Mouse (Mus musculus) heart, postnatal 4 days (tissue): ENCODE measurements around the gene Crtc1. TPM values are rescaled to one million over a fixed set of nuclear protein-coding genes. Genes with fewer than 3 reads are reported as not detected.
A peak's percentile ranks its signal among the peaks of the same experiment; 100 is the strongest.

Experiments used
- DNase-seq: peaks from one replicate; pipeline ENCODE4 v3.0.0; 2021
- total RNA-seq, 2 experiments: library from RNA; stranded (reverse); gene quantifications; 2 replicates each; pipeline ENCODE4 v1.2.3; 2021

Crtc1 gene
- 10 to 100 TPM; 12.8 to 15.4 TPM for total RNA-seq

DNA sequence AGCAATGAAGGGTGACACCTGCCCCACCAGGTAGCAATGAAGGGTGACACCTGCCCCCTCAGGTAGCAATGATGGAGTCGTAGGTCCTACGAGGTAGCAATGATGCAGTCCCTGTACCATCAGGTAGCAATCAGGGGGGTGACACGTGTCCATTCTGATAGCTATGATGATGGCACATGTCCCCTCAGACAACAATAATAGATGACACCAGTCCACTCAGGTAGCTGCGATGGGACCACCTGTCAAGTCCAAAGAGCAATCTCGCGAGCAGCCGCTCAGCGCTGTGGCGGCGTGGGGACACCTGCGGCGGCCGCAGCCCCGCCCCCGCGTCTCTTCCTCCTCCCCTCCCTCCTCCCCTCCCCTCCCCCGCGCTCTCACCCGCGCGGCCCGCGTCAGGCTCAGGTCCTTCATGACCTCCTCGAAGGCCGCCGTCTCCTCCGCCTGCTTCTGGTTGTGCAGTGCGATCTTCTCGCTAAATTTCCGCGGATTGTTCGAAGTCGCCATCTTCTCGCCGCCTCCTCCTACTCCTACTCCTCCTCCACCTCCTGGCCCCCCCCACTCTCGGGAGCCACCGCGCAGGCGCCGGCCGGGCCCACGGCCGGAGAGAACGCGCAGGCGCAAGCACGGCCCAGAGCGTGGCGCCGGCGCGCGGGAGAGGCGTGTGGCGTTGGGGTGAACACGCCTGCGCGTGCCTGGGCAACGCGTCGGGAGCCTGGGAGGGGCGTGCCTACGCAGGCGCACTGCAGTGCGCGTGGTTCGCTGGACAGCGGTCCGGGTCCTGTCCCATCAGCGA, at the start of gene Crtc1:
Crtc1 (minus strand) TSS at position 525 of the 793 bp plus-strand sequence.
- peak; percentile 99 for DNase-seq

DNA sequence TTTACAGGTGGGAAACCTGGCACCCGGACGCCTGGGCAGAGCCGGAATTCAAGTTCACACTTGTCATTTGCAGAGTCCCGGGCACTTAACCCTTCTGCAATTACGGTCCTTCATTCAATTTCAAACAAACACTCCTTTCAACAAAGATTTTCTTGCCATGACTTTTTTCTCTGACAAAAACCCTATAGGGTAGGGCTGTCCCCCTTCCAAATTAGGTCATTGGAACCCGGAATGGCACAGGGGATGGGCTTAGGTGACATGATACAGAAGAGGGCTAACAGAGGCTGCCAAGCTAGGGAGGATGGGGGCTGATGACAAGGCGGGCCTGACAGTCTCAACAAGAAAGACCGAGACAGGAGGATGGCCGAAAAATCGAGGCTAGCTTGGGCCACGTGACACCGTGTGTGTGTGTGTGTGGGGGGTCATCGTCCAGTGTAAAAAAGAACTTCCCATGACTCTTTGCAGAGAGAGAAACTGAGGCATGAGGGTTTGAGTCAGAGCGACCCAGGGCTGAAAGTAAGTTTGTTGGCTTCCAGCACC, 49.6 kb upstream of the Crtc1 start:
- no peak for DNase-seq

DNA sequence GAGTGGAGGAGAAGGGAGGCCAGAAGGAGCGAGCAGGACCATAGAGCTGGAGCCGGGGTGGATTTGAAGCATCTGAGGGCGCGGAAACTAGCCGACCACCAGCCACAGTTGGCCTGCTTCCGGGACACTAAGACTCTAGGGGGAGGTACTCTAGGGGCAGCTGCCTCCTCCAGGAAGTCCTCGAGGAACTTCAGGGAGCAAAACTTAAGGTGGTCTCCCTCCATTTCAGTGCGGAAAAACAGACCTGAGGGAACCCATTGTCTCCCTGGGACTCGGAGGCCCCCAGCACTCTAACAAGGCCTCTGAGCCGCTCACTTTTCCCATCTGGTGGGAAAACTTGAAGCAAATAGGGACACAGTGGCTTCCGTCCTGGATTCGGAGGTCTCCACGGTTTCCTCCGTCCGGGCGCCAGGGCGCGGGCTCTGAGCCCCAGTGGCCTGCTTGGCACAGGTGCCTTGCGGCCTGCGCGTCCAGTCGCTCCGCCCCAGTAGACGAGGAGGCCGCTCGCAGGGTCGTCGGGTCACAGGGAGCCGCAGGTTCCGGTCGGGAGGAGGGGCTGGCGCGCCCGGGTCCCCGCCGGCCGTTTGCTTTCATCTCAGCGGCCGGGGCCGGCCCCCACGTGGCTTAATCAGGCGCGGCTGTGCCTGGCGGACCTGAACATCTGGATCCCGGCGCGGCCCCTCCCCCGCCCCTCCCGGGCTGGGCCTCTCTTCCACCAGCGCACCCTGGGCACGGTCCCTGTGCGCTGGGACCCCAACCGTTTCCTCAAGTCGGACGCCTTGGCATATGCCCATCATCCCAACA, 48.8 kb upstream of the Crtc1 start:
- DNase-seq, result peak; percentile 24

GRCm38 (mm10) chr8:70486941-70487520, 47.7 kb upstream of the Crtc1 start, which contains the start of gene Tmem59l:
Gene Tmem59l (minus strand): TSS chr8:70487358.
- DNase-seq, result peak; percentile 5

DNA sequence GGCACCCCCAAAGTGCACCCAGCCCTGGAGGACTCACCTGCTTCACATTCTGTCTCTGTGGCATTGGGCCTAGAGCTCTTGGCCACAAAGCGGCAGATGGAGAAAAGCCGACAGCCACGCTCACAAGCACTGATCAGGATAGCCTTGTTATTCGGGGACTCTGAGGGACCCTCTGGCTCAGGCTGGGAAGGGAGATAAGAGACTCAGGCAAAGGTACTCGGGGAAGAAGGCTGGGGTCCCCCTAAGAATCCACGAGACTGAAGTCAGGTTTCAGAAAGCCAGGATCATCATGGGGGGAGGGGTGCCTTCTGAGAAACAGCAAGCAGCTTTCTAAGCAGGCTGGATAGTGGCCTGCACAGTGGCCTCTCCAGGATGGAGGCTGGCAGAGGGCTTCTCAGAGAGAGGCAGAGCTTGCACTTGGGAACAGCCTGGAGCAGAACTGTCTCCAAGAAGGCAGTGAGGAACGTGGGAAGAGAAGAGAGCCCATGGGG, 46.9 kb upstream of the Crtc1 start:
- DNase-seq, result no peak

GRCm38 (mm10) chr8:70482943-70483342, 43.6 kb upstream of the Crtc1 start:
- DNase-seq, result no peak

- DNase-seq, result no peak
Observed at GRCm38 (mm10) chr8:70481908-70482307, 42.5 kb upstream of the Crtc1 start.

- no peak for DNase-seq
Observed at GRCm38 (mm10) chr8:70477269-70477982, 38.0 kb upstream of the Crtc1 start.

DNA sequence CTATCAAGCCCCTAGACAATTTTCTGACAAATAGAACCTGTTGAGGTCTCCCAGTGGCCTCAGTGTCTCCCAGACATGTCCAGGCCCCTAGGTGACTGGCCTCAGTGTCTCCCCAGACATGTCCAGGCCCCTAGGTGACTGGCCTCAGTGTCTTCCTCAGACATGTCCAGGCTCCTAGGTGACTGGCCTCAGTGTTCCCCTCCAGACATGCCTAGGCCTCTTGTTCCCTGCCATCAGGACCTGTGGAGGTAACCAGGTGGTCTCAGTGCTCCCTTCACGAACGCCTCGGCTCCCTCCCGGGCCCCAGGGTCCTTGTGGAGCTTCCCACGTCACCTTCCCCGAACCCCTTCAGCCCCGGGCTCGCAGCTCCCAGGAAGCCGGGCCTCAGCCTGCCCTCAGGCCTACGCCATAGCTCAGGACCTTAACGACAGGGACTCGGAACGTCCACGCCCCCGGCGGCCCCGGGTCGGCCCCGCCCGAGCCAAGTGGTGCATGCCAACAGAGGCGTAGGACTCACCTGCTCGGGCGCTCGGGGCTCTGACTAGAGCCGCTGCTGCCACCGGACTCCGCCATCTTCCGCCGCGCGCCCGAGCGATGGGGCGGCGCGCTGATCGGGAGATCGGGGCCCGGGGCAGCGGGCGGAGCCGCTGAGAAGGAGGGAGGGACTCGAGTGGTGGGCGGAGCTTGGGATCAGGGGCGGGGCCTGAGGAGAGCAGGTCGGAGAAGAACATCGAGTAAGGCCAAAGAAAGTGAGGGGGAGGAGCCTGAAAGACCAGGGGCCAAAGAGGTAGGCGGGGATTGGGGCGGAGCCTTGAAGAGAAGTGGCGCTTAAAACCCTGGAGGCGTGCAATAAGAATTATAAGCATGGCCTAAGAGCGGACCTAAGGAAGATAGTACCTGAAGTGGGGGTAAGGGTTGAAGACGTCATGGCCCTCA, 37.2 kb upstream of the Crtc1 start, which contains the start of gene Klhl26:
Klhl26 (minus strand) TSS at position 636 of the 936 bp plus-strand sequence.
- DNase-seq, result peak; percentile 97

DNA sequence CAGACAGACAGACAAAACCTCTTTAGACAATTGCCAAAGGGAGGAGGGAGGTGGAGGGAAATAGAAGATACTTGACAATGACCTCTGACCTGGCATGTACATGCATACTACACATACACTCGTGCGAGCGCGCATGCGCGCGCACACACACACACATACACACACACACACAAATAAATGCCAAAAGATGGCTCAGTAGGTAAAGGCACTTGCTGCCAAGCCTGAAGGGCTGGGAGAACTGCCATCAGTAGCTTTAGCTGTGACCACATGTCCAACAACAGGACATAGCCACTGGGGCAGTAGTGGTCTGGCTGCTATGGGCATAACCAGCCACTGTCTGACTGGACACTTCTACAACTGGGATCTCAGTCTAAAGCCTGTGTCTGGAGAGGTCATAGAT, 32.5 kb upstream of the Crtc1 start:
- no peak for DNase-seq

DNA sequence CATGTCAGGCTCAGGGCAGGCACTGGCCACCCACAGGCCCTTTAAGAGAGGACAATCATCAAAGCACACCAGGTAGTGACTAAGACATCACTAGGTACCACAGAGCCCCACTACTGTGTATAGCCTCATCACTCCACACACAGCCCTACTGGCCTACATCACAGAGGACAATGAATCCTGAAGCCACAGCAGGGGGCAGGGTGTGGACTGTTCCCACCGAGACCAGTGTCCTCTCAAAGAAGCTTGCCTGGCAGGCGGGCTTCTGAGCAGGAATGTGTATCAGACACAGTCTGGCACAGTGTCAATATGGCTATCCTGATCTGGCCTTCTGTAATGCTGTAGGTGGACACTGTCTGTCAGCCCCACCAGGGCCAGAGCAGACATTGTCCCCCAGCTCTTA, 30.6 kb upstream of the Crtc1 start:
- no peak for DNase-seq

- DNase-seq, result no peak
Observed at GRCm38 (mm10) chr8:70469295-70469916, 30.0 kb upstream of the Crtc1 start.

GRCm38 (mm10) chr8:70468733-70469132, 29.4 kb upstream of the Crtc1 start:
- no peak for DNase-seq

DNA sequence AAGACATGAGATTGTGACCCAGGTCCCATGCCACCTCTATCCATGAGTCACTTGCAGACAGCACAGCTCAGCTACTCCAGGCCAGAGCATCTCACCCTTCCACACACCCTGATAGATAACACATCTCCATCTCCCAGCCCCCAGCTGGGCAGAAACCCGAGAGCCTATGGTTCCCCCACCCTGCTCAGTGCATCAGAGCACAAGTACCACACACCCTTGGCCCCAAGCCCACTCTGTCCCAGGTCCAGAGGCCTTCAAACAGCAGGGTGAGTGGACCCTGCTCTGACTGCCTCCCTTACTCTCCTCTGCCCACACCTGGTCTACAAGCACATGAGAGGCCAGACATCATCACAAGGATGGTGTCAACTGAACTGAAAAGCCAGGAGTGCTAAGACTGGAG, 28.5 kb upstream of the Crtc1 start:
- DNase-seq, result no peak

- DNase-seq, result peak; percentile 30
Observed at GRCm38 (mm10) chr8:70467229-70467725, 27.9 kb upstream of the Crtc1 start.

- DNase-seq, result peak; percentile 60
Observed at GRCm38 (mm10) chr8:70466771-70467170, 27.4 kb upstream of the Crtc1 start.

- DNase-seq, result no peak
Observed at GRCm38 (mm10) chr8:70466305-70466704, 26.9 kb upstream of the Crtc1 start.

DNA sequence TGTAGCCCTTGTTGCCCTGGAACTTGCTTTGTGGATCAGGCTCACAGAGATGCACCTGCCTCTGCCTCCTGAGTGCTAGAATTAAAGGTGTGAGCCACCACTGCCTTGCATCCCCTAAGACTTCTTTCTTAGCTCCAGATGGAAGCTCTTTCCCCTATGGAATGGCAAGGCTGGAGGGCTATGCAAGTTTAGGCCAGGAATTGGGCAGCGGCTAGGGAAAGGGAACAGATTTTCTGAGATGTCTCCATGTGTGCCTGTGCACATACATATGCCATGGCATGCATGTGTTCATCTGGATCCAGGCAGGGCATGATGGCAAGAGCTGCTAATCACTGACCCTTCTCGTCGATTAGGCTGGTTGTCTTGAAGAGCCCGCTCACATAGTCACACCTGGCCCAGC, 26.3 kb upstream of the Crtc1 start:
- no peak for DNase-seq

DNA sequence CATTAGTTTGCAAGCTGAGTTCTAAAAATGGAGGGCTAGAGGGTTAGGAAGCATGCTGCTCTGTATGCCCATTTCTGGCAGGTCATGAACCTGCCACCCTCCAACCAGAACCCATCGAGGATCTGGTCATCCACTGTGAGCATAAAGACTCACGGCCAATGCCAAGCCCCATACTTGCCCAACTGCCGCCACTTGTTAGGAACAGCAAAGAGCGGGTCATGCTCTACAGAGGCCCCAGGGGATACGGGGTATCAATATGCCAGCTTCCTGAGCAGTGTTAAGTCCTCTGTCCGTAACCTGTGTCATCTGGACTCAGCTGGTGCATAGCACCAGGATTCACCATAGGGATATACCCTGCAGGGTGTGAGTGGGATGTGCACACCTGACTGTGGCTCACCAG, 24.8 kb upstream of the Crtc1 start:
- DNase-seq, result no peak

GRCm38 (mm10) chr8:70463306-70463705, 23.9 kb upstream of the Crtc1 start:
- DNase-seq, result peak; percentile 58
